Mouse (Mus musculus) hindbrain, embryonic 12.5 days (tissue): ENCODE results near the gene Sertm1. TPM values are rescaled to one million over a fixed set of nuclear protein-coding genes. Genes with fewer than 3 reads are reported as not detected.

Experiments
- polyA plus RNA-seq: library from polyadenylated mRNA; unstranded; fragments of >200 nt; fragmentation: Nextera tagmentation; extraction: Ambion mirVana; gene quantifications from 2 replicates; pipeline ENCODE4 v1.2.1, GENCODE M21; 2016

Gene Sertm1
- polyA plus RNA-seq, 1 experiment from 2014 or later, result 0.67 TPM

Other genes starting within 250 kb of the Sertm1 start
- 117 and 124 TPM in 2 replicates for gene Supt20, start 223.1 kb downstream of the Sertm1 start, polyA plus RNA-seq
- 2.0 TPM in 1 of 2 replicates, not detected in the other for gene Gm21958, start 201.5 kb downstream of the Sertm1 start, polyA plus RNA-seq
- 89.6 and 89.8 TPM in 2 replicates for gene Exosc8, start 180.5 kb downstream of the Sertm1 start, polyA plus RNA-seq
- gene Alg5, start 180.3 kb downstream of the Sertm1 start, polyA plus RNA-seq, result 46.1 and 46.6 TPM in 2 replicates
- 0.66 and 0.70 TPM in 2 replicates for gene Smad9, start 160.3 kb downstream of the Sertm1 start, polyA plus RNA-seq
- gene Rfxap, start 108.1 kb downstream of the Sertm1 start, polyA plus RNA-seq, result 67.9 and 69.0 TPM in 2 replicates
- 2.0 and 4.0 TPM in 2 replicates for gene Ccna1, start 139.6 kb upstream of the Sertm1 start, polyA plus RNA-seq
- 47.1 and 52.4 TPM in 2 replicates for gene Spg20, start 196.2 kb upstream of the Sertm1 start, polyA plus RNA-seq
- gene Ccdc169, start 221.5 kb upstream of the Sertm1 start, polyA plus RNA-seq, result 0.06 and 0.08 TPM in 2 replicates